Mouse (Mus musculus): ENCODE data around the gene Diablo.
A peak's percentile ranks its signal among the peaks of the same experiment; 100 is the strongest.

The Diablo gene

DNA sequence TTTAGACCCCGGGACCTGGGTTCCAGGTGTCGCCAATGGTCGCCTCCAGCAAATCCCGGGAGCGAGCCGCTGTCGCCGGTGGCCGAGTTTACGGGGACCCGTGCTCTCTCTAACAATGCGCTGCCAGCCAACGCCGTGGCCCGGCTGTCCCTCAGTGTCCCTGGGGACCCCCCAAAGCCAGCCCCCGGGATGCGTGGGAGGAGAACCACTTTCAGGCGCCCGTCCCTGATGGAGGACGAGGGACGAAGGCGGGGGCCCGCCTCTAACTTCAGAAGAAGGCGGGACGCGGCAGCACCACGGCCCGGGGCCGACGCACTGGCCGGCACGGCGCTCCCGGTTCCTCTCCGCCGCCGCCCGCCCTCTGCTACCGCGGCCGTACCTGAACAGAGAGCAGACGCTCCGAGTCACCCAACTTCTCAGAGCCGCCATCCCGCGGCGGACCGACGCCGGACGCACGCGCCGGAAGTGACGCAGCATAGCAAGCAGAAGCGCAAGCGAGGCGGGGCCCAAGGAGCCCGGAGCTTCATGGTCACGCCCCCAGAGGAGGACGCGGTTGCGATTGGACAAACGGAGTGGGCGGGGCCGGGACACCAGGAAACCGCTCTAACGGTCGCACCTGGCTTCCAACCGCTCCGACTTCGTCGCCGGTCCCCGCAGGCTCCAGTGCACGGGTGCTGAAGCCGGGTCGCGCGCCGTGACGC is at the start of gene Diablo:
TSS of gene Diablo (minus strand) at position 485 of the 701 bp plus-strand sequence.
- DNase-seq (ENCODE audit: low read depth, low spot score) = peak; percentile 100

DNA sequence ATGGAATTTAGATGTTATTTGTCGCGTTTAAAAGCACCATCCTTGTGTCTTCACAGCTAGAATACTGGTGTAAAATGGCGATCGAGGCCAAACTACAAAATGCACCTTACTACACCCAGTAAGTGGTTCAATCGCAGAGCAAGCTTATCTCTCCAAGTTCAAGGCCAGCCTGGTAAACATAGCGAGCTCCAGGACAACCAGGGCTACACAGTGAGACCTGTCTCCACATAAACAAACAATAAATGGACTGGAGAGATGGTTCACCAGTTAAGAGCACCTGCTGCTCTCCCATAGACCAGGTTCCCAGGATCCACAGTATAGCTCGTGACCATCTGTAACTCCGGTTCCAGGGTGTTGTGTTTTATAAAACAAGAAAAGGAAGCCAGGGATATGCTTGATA is 49.4 kb upstream of the Diablo start:
- no peak for DNase-seq (ENCODE audit: low read depth, low spot score)

DNA sequence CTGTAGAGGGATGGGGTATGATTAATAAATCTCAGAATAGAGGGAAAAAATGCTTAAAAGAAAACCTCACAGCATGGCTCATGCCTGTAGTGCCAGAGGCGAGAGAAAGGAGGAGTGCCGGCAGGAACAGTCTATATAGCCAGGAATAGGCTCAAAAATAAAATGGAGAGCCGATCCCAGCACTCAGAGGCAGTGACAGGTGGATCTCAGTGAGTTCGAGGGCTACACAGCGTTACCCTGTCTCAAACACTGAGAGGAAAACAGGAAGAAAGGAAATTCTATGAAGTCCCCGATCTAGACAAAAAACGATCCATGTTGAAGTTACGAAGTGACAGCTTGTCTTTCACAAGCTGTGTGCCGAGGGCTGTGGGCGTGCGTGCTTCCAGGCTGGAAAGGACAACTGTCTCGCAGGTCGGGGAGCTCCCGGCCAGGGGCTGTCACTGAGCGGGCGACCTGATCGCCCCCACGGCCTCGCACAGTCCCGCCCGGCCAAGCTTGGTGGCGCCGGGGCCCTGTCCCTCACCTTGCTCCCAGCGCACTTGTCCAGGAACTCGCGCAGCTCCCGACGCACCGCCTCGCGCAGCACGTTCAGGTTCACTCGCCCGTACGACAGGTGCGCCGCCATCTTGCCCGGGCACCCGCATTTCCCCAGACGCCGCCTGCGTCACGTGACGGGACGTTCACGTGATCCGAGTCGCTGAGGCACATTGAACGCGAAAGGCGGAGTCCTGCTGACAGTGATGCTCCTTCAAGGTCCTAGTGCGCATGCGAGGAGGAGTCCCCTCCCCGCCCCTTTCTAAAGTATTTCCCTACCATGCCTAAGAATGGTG is 48.6 kb upstream of the Diablo start, which contains the start of gene Vps33a:
TSS of gene Vps33a (minus strand) at position 682 of the 830 bp plus-strand sequence.
- peak; percentile 100 for DNase-seq (ENCODE audit: low read depth, low spot score)

DNA sequence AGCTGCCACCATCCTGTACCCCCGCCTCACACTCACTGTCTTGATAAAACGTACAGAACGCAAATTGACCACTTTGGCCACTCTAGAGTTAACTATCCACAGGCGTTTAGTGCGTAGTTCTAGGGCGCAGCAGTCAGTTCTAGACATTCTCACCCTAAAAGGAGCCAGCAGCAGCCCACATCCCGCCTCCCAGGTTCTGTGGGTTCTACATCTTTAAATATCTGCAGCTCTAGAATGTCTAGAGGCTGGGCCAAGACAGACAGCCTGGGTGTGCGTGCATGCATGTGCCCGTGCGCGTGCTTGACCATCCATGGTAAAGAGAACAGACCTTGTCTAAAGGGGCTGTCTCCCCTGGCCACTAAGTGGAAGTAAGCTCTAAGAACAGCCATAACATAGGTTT is 37.2 kb upstream of the Diablo start:
- DNase-seq (ENCODE audit: low read depth, low spot score) = no peak

DNA sequence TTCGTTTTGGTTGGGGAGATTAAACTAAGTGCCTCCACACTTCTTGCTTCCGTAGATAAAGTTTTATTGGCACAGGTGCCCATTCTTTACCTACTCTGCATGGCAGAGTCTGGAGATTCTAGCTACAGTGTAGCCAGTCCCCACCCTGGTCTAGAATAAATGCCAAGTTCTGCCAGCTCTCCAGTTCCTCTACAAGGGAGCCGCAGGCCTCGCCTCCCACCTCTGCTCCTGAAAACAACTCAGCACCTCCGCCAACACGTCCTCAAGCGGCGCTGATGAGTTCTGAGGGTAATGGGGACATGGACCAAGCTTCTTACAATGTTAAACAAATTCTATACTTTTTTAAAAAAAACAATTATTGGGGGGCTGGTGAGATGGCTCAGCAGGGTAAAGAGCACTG is 35.6 kb upstream of the Diablo start:
- DNase-seq (ENCODE audit: low read depth, low spot score) = no peak

DNA sequence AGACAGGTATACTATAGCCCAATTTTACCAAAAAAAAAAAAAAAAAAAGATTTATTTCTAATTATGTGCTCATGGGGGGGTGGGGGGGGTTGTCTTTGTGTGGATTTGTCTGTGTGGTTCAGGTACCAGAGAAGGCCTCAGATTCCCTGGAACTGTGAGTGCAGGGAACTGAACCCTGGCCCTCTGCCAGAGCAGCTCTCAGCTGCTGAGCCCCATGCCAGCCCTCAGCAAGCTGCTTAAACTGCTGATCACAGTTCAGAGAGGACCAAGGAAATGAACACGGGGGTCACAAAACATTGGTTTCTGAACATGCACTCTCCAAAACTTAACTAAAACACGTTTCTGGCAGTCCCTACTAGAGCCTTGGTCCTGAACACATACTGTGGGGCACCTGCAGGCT is 32.5 kb upstream of the Diablo start:
- no peak for DNase-seq (ENCODE audit: low read depth, low spot score)

- no peak for DNase-seq (ENCODE audit: low read depth, low spot score)
Observed at GRCm38 (mm10) chr5:123555693-123556092, 31.7 kb upstream of the Diablo start.

DNA sequence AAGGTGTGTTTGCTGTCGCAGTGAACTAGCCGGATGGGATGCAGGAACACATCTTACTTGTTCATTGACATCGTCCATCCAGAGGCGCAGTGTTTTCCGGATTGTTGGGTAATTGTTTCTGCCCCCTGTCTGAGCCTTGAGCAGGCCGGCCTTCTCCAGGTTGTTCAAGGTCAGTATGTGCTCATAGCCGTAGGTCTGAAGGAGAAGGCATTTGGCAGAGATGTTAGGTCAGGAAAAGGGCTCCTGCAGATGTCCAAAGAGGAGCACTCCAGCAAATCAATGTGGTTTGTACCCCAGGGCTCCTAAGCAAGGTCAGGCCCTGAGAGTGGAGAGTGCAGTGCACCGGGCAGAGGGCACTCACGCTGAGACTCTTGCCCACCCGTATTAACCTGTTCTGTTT is 9.8 kb upstream of the Diablo start:
- DNase-seq (ENCODE audit: low read depth, low spot score) = no peak

- DNase-seq (ENCODE audit: low read depth, low spot score) = no peak
Observed at GRCm38 (mm10) chr5:123530056-123530455, 6.1 kb upstream of the Diablo start.

- no peak for DNase-seq (ENCODE audit: low read depth, low spot score)
Observed at GRCm38 (mm10) chr5:123528641-123529040, 4.7 kb upstream of the Diablo start.

DNA sequence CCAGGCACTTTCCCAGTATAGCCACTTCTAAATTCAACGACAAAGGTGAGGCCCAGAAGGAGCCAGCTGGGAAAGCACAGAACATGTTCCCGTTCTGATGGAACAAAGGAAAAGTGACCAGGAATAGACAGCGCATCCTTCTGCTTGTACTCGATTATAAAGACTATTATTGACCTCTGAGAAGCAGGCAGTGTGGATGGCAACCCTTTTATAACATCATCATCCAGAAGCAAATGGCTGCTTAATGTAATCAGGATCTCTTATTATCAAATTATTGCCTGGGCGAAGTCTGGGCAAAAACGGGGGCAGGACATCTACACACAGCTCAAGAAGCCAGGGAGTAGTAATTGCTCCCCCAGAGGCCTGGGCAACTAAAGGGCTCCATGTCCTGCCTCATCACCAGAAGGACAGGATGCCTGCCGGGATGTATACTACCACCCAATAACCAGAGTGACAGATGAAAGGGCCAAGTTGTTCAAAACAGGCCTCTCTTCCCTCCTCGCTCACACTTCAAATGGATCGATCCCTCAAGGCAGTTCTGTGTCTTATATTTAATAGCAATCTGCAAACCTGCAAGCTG is 2.0 kb upstream of the Diablo start:
- DNase-seq (ENCODE audit: low read depth, low spot score) = no peak

DNA sequence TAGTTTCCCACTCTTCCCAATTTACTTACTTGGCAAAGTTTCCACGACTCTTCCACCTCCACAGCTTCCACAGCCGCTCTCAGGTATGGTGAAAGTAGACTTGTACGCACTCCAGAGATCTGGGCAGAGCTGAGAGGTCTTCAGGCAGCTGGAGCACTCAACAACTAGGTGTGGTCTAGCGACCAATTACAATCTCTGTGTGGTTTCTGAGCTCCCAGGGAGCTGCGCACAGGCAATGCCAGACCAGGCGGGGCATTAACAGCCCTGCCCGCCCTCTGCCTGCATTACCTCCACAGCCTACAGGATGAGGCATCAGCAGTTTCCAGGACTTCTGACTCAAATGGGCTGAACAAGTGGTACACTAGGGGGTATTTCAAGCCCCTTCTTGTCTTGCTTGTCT is 1.3 kb upstream of the Diablo start, which contains the start of gene Gm49027:
TSS of gene Gm49027 (minus strand) at position 208 of the 400 bp plus-strand sequence.
- peak; percentile 43 for DNase-seq (ENCODE audit: low read depth, low spot score)

DNA sequence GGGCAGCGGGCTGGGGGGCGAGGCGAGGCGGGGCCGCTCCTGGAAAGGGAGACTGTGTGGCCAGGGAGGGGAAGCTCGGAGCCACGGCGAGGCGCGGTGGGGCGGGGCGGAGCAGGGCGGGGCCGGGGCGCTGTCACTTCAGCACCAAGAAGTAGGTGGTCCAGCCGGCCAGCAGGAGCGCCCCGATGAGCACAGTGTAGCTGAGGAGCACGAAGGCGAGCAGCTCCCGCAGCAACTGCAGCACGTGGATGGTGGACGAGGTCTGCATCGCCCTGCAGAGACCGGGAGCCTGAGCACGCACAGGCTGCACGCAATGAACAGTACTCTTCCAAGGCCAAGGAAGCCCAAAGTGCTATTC is 396 bp upstream of the Diablo start:
- no peak for DNase-seq (ENCODE audit: low read depth, low spot score)

GRCm38 (mm10) chr5:123522166-123522565 is 1.8 kb downstream of the Diablo start:
- no peak for DNase-seq (ENCODE audit: low read depth, low spot score)

DNA sequence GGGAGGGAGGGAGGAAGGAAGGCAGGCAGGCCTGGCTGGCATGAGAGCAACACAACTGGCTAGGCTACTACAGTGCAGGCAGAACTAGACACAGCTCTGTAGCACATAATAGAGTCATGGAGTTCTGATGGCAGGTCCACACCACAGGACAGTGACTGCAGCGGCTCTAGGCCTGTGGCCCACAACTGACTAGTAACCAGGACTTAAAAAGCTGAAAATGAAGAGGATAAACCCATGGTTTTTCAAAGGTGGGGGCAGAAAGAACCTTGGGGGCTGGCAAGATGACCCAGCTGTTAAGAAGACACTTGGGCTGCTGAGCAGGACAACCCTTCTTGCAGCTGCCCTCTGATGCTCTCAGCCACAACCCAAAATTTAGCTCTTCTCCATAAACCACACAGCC is 2.4 kb downstream of the Diablo start:
- DNase-seq (ENCODE audit: low read depth, low spot score) = no peak

- no peak for DNase-seq (ENCODE audit: low read depth, low spot score)
Observed at GRCm38 (mm10) chr5:123520666-123521065, 3.3 kb downstream of the Diablo start.

DNA sequence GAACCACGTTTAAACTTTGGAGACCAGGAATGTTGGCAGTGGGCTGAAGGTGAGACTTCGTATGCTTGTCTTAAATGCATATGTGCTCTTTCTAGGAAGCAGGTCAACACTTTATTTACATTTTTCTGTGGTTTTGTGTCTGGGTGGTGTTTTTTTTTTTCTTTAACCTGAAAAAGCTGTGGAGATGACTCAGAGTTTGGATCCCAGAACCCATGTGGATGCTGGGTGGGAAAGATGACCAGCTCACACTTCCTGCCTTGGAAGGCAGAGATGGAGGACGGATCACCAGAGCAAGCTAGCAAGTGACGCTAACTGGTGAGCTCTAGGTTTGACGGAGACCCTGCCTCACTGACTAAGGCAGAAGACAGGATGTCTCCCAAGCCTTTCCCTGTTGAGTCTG is 9.1 kb downstream of the Diablo start:
- DNase-seq (ENCODE audit: low read depth, low spot score) = no peak

- peak; percentile 68 for DNase-seq (ENCODE audit: low read depth, low spot score)
Observed at GRCm38 (mm10) chr5:123512102-123512501, 11.9 kb downstream of the Diablo start.

GRCm38 (mm10) chr5:123511426-123511825 is 12.6 kb downstream of the Diablo start:
- peak; percentile 51 for DNase-seq (ENCODE audit: low read depth, low spot score)

- DNase-seq (ENCODE audit: low read depth, low spot score) = no peak
Observed at GRCm38 (mm10) chr5:123510160-123510559, 13.8 kb downstream of the Diablo start, which contains the start of gene B3gnt4. B3gnt4 (plus strand) TSS chr5:123510460.

GRCm38 (mm10) chr5:123508921-123509320 is 15.1 kb downstream of the Diablo start:
- no peak for DNase-seq (ENCODE audit: low read depth, low spot score)

DNA sequence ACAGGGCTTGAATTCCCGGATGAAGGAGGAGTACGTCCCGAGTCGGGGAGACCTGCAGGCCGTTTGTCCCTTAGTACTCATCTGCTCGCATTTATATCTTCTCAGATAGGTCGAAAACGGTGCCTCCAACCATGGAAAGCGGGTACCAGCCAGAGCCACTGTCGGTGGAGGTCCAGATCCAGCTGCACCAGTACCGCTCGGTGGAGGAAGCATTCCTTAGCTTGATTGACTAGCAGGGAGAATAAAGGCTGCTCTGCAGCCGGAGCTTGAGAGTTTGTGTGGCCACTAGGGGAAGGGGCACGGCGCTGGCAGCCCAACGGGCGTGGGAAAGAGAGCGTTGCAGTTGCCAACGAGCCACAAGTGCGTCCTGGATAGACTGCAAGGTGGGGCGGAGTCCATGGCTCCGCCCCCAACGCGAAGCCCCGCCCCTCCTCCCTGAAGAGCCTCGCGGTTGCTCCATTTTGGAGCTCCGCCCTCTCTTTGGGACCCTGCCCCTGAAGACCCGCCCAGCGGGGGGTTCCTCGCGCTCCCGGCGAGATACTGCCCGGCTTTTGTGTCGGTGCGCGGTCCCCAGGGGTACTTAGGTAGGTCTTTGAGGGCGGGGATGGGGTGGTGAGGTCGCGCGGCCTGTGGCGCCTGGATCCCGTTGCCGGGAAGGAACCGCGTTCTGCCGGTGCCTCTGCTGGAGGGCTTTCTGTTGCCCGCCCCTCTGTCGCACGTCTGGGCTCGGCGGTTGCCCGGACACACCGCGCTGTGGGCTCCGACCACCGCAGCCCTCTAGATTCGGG is 15.8 kb downstream of the Diablo start:
- peak; percentile 97 for DNase-seq (ENCODE audit: low read depth, low spot score)
